Comparison of ENCODE assay signal across 7 mouse cellular contexts in genomic region chr14:77156911-77157504, GRCm38 (mm10). TPM values are rescaled to one million over a fixed set of nuclear protein-coding genes. Genes with fewer than 3 reads are reported as not detected.
A peak's percentile ranks its signal among the peaks of the same experiment; 100 is the strongest.
DNase-seq lines count a peak whose midpoint lies in the region; ATAC-seq and TF ChIP-seq lines count a peak whose summit lies in the region.

No protein-coding gene starts in this region.

- H3K9ac ChIP-seq in embryonic facial prominence, embryonic 15.5 days: peak overlapping the region; percentile 53
- H3K9ac ChIP-seq in intestine, embryonic 16.5 days (ENCODE audit: low read depth, low read length): peak overlapping the region; percentile 74
- H3K9ac ChIP-seq in midbrain, embryonic 12.5 days (replicated peaks): peak overlapping the region; percentile 91

- H3K4me1 ChIP-seq in lung, adult 2 months (ENCODE audit: control insufficient read depth, insufficient read depth, low read length): peaks cover 2% of the 10 kb centered on the region
- H3K4me1 ChIP-seq in embryonic facial prominence, embryonic 15.5 days: peaks cover 21% of the 10 kb centered on the region
- H3K4me1 ChIP-seq in intestine, embryonic 16.5 days (ENCODE audit: control insufficient read depth, insufficient read depth, low read length): peaks cover 11% of the 10 kb centered on the region; the same call in 1 of the 2 replicates
- peaks cover 25% of the 10 kb centered on the region for H3K4me1 ChIP-seq in midbrain, embryonic 12.5 days

- no peaks in the 10 kb centered on the region for H3K36me3 ChIP-seq in embryonic facial prominence, embryonic 15.5 days
- H3K36me3 ChIP-seq in intestine, embryonic 16.5 days (ENCODE audit: control insufficient read depth, insufficient read depth, low read length): no peaks in the 10 kb centered on the region
- H3K36me3 ChIP-seq in midbrain, embryonic 12.5 days: no peaks in the 10 kb centered on the region

- no peak for TF ChIP-seq POLR2A in lung, adult 2 months (IDR thresholded peaks at IDR 0.05; ENCODE audit: borderline replicate concordance, extremely low read depth, low read depth, low read length)

- under 1% methylated on average over 61 of the region's 64 CpGs for WGBS in lung, adult 2 months
- WGBS in embryonic facial prominence, embryonic 15.5 days: under 1% methylated on average over 55 of the region's 64 CpGs
- under 1% methylated on average over 63 of the region's 64 CpGs for WGBS in intestine, embryonic 16.5 days
- WGBS in midbrain, embryonic 12.5 days: under 1% methylated on average over 56 of the region's 64 CpGs

- no peak for TF ChIP-seq CTCF in lung, adult 2 months (IDR thresholded peaks at IDR 0.05; ENCODE audit: insufficient read depth, low read length)

- peak; percentile 58 for ATAC-seq in embryonic facial prominence, embryonic 15.5 days (ENCODE audit: insufficient number of reproducible peaks, low FRiP score, low TSS enrichment, low read depth)
- peak; percentile 68 for ATAC-seq in intestine, embryonic 16.5 days
- ATAC-seq in midbrain, embryonic 12.5 days (ENCODE audit: low FRiP score, low read depth): peak; percentile 38

- peak overlapping the region; percentile 76 for H3K27ac ChIP-seq in embryonic facial prominence, embryonic 15.5 days (replicated peaks)
- peak overlapping the region; percentile 43; the same call in 1 of the 2 replicates for H3K27ac ChIP-seq in intestine, embryonic 16.5 days (ENCODE audit: low read length)
- peak overlapping the region; percentile 94 for H3K27ac ChIP-seq in midbrain, embryonic 12.5 days (replicated peaks)

- peak overlapping the region; percentile 46 for H3K4me3 ChIP-seq in lung, adult 2 months (replicated peaks; ENCODE audit: extremely low read depth, low read depth, low read length)
- peak overlapping the region; percentile 75 for H3K4me3 ChIP-seq in embryonic facial prominence, embryonic 15.5 days (replicated peaks)
- peak overlapping the region; percentile 69 for H3K4me3 ChIP-seq in intestine, embryonic 16.5 days (ENCODE audit: low read length)
- H3K4me3 ChIP-seq in midbrain, embryonic 12.5 days: peak overlapping the region; percentile 83

- H3K9me3 ChIP-seq in embryonic facial prominence, embryonic 15.5 days (replicated peaks): no peaks in the 10 kb centered on the region
- no peaks in the 10 kb centered on the region for H3K9me3 ChIP-seq in intestine, embryonic 16.5 days (ENCODE audit: control insufficient read depth, low read length)
- no peaks in the 10 kb centered on the region for H3K9me3 ChIP-seq in midbrain, embryonic 12.5 days

- peak overlapping the region; percentile 97 for H3K4me2 ChIP-seq in embryonic facial prominence, embryonic 15.5 days (replicated peaks)
- H3K4me2 ChIP-seq in intestine, embryonic 16.5 days (ENCODE audit: low read depth, low read length): peak overlapping the region; percentile 99
- H3K4me2 ChIP-seq in midbrain, embryonic 12.5 days (replicated peaks): peak overlapping the region; percentile 91

- no peaks in the 10 kb centered on the region for H3K27me3 ChIP-seq in embryonic facial prominence, embryonic 15.5 days
- peaks cover 18% of the 10 kb centered on the region for H3K27me3 ChIP-seq in intestine, embryonic 16.5 days (replicated peaks; ENCODE audit: control insufficient read depth, insufficient read depth, low read length)
- H3K27me3 ChIP-seq in midbrain, embryonic 12.5 days: peaks cover 5% of the 10 kb centered on the region; the same call in 1 of the 2 replicates

- DNase-seq in lung, adult 2 months: no peak
- DNase-seq in lung, postnatal 36 days: no peak
- DNase-seq in adrenal gland, adult 2 months: peak; percentile 56
- no peak for DNase-seq in cerebellum, adult 11 months

RNA-seq across cellular contexts. Expression of gene Enox1, which starts 0.4 kb away (rescaled TPM):
- 0.28 and 0.69 TPM in 2 replicates for polyA plus RNA-seq in lung, adult 2 months (2012; rRNA removed)
- total RNA-seq in adrenal gland, adult 2 months (2021): 1 to 10 TPM; 2.1 to 3.5 TPM
- 1.0 and 1.7 TPM in 2 replicates for polyA plus RNA-seq in adrenal gland, adult 2 months (2012; rRNA removed)
- 19.7 and 19.8 TPM in 2 replicates for polyA plus RNA-seq in embryonic facial prominence, embryonic 15.5 days (2015; fragmentation: Nextera tagmentation; extraction: Ambion mirVana)
- 4.0 and 4.4 TPM in 2 replicates for polyA plus RNA-seq in intestine, embryonic 16.5 days (2015; fragmentation: Nextera tagmentation; extraction: Ambion mirVana)
- polyA plus RNA-seq in midbrain, embryonic 12.5 days (2016; fragmentation: Nextera tagmentation; extraction: Ambion mirVana): 33.6 and 35.1 TPM in 2 replicates

Comparison
In these comparisons a context has a peak if more than half of its experiments do, and no peak if none do; other contexts are left out.
1. H3K27ac ChIP-seq: peak in every context shown above with its lines; median percentile 94 in midbrain, embryonic 12.5 days; 76 in embryonic facial prominence, embryonic 15.5 days; 43 in intestine, embryonic 16.5 days.